8 mouse cellular contexts compared by ENCODE assay signal in genomic region chr1:131613361-131614133, GRCm38 (mm10). TPM values are rescaled to one million over a fixed set of nuclear protein-coding genes. Genes with fewer than 3 reads are reported as not detected.
DNase-seq lines count a peak whose midpoint lies in the region; ATAC-seq lines count a peak whose summit lies in the region.

No protein-coding gene starts in this region.

- WGBS in hindbrain, embryonic 10.5 days: 80% methylated on average over 16 of the region's 16 CpGs
- 84% methylated on average over 16 of the region's 16 CpGs for WGBS in hindbrain, embryonic 13.5 days

- no peaks in the 10 kb centered on the region for H3K27me3 ChIP-seq in hindbrain, embryonic 10.5 days (ENCODE audit: insufficient read depth, poor library complexity, severe bottlenecking)
- H3K27me3 ChIP-seq in hindbrain, embryonic 13.5 days: no peaks in the 10 kb centered on the region

- no peak overlapping the region for H3K4me3 ChIP-seq in hindbrain, embryonic 10.5 days
- H3K4me3 ChIP-seq in hindbrain, embryonic 13.5 days: no peak overlapping the region

- H3K9me3 ChIP-seq in hindbrain, embryonic 10.5 days: no peaks in the 10 kb centered on the region
- H3K9me3 ChIP-seq in hindbrain, embryonic 13.5 days: no peaks in the 10 kb centered on the region

- no peak overlapping the region for H3K4me2 ChIP-seq in hindbrain, embryonic 13.5 days

- no peaks in the 10 kb centered on the region for H3K4me1 ChIP-seq in hindbrain, embryonic 10.5 days (replicated peaks)
- no peaks in the 10 kb centered on the region for H3K4me1 ChIP-seq in hindbrain, embryonic 13.5 days (replicated peaks)

- no peak for ATAC-seq in hindbrain, embryonic 13.5 days (ENCODE audit: low FRiP score)
- ATAC-seq in inflammation-experienced regulatory T-cells, adult 6 months: peak; percentile 83
- peak; percentile 94 for ATAC-seq in megakaryocyte-erythroid progenitor cell, adult 5-6 weeks (replicated peaks; ENCODE audit: low FRiP score, low TSS enrichment, poor library complexity, severe bottlenecking)

- H3K27ac ChIP-seq in hindbrain, embryonic 10.5 days: no peak overlapping the region
- no peak overlapping the region for H3K27ac ChIP-seq in hindbrain, embryonic 13.5 days

- DNase-seq in hindbrain, embryonic 10.5 days (ENCODE audit: low spot score): peak; percentile 63
- peak; percentile 80 to 92 for DNase-seq in cerebellum, postnatal 14 days
- DNase-seq in frontal cortex, postnatal 36 days (ENCODE audit: low spot score in 2 of 2): peak; percentile 52 to 66
- DNase-seq in left cerebral cortex, adult 8-10 months (ENCODE audit: low spot score in 2 of 2): peak; percentile 30 to 32
- DNase-seq in spleen, postnatal 14 days (ENCODE audit: low spot score in 2 of 2): peak; percentile 78 to 85

- H3K36me3 ChIP-seq in hindbrain, embryonic 10.5 days: no peaks in the 10 kb centered on the region
- no peaks in the 10 kb centered on the region for H3K36me3 ChIP-seq in hindbrain, embryonic 13.5 days

- no peak overlapping the region for H3K9ac ChIP-seq in hindbrain, embryonic 13.5 days

RNA-seq across cellular contexts. Expression of gene Avpr1b, which starts 14.5 kb away (rescaled TPM):
- polyA plus RNA-seq in hindbrain, embryonic 10.5 days (2016; fragmentation: Nextera tagmentation; extraction: Ambion mirVana): not detected in 2 replicates
- polyA plus RNA-seq in hindbrain, embryonic 13.5 days (2015; fragmentation: Nextera tagmentation; extraction: Ambion mirVana): not detected in 2 replicates
- not detected for polyA plus RNA-seq in inflammation-experienced regulatory T-cells, adult 6 months (2017; shearing (Covaris generic))
- total RNA-seq in left cerebral cortex, adult 8-10 months (2022): not detected
- not detected in 2 replicates for total RNA-seq in megakaryocyte-erythroid progenitor cell, adult 5-6 weeks (2014; fragmentation: Nextera tagmentation)
- not detected in 2 replicates for total RNA-seq in megakaryocyte-erythroid progenitor cell, adult 5-6 weeks (2017)

RNA-seq across cellular contexts. Expression of gene Ctse, which starts 24.6 kb away (rescaled TPM):
- polyA plus RNA-seq in hindbrain, embryonic 10.5 days (2016; fragmentation: Nextera tagmentation; extraction: Ambion mirVana): 0.21 TPM in 1 of 2 replicates, not detected in the other
- 0.10 TPM in 1 of 2 replicates, not detected in the other for polyA plus RNA-seq in hindbrain, embryonic 13.5 days (2015; fragmentation: Nextera tagmentation; extraction: Ambion mirVana)
- 10 to 100 TPM; 17.6 to 47.6 (median 27.0) TPM for polyA plus RNA-seq in inflammation-experienced regulatory T-cells, adult 6 months (2017; shearing (Covaris generic))
- total RNA-seq in left cerebral cortex, adult 8-10 months (2022): 1 to 10 TPM in 2 of 4 experiments, not detected in 2; 3.4 to 5.1 TPM
- total RNA-seq in megakaryocyte-erythroid progenitor cell, adult 5-6 weeks (2014; fragmentation: Nextera tagmentation): 337 and 406 TPM in 2 replicates
- total RNA-seq in megakaryocyte-erythroid progenitor cell, adult 5-6 weeks (2017): 141 and 329 TPM in 2 replicates

Comparison
In these comparisons a context has a peak if more than half of its experiments do, and no peak if none do; other contexts are left out.
1. DNase-seq: peak in every context shown above with its lines; median percentile 86 in cerebellum, postnatal 14 days; 82 in spleen, postnatal 14 days; 63 in hindbrain, embryonic 10.5 days; 59 in frontal cortex, postnatal 36 days; 31 in left cerebral cortex, adult 8-10 months.
2. RNA of gene Ctse, which starts 24.6 kb away (polyA plus RNA-seq): 17.6 to 47.6 TPM in inflammation-experienced regulatory T-cells, adult 6 months; 0.10 TPM in hindbrain, embryonic 13.5 days and 0.21 TPM in hindbrain, embryonic 10.5 days; every median in the first group is over 10 times any median in the second.